Mouse (Mus musculus): Measurements from ENCODE around the gene Mrps35.

GRCm38 (mm10) chr6:147118190-147118589 is 75.6 kb downstream of the Mrps35 start:
- no peak for TF ChIP-seq POLR2A (IDR thresholded peaks at IDR 0.05; ENCODE audit: insufficient read length, low read depth)
- TF ChIP-seq POLR2AphosphoS2 (IDR thresholded peaks at IDR 0.05; ENCODE audit: insufficient read length, low read depth), result no peak
- no peak for TF ChIP-seq MYOG (IDR thresholded peaks at IDR 0.05; ENCODE audit: control insufficient read depth in 1 of 3, insufficient read depth in 1 of 3, insufficient read length in 2 of 3, low read depth in 2 of 3)
- TF ChIP-seq TCF3 (IDR thresholded peaks at IDR 0.05; ENCODE audit: insufficient read length, low read depth), result no peak
- TF ChIP-seq USF1 (IDR thresholded peaks at IDR 0.05; ENCODE audit: low read depth), result no peak
- TF ChIP-seq E2F4 (IDR thresholded peaks at IDR 0.05; ENCODE audit: insufficient read depth), result no peak
- TF ChIP-seq MAX (IDR thresholded peaks at IDR 0.05; ENCODE audit: low read depth), result no peak
- no peak for TF ChIP-seq TCF12 (IDR thresholded peaks at IDR 0.05; ENCODE audit: insufficient read depth, poor library complexity, severe bottlenecking)
